ENCODE assay signal across 19 mouse cellular contexts in genomic region chr1:188430689-188431088, GRCm38 (mm10).
A peak's percentile ranks its signal among the peaks of the same experiment; 100 is the strongest.
DNase-seq lines count a peak whose midpoint lies in the region; ATAC-seq and TF ChIP-seq lines count a peak whose summit lies in the region.
"Had no signal": no experiment of that assay in that cellular context is flagged by ENCODE, and none has a peak within 500 bp of the region (broad histone marks: within the 10 kb centered on the region; RNA-seq: fewer than 3 reads in every experiment).

No protein-coding gene starts in this region.

- H3K4me2 ChIP-seq in heart, postnatal 0 days (ENCODE audit: low read depth, low read length), result no peak overlapping the region
- no peak overlapping the region for H3K4me2 ChIP-seq in lung, postnatal 0 days (replicated peaks; ENCODE audit: low read depth, low read length)
- H3K4me2 ChIP-seq in neural tube, embryonic 15.5 days, result no peak overlapping the region
- H3K4me2 ChIP-seq: embryonic facial prominence, embryonic 13.5 days; heart, embryonic 15.5 days; hindbrain, embryonic 14.5 days; liver, embryonic 12.5 days; stomach, embryonic 15.5 days had no signal

- H3K36me3 ChIP-seq in heart, postnatal 0 days (replicated peaks; ENCODE audit: control insufficient read depth, insufficient read depth, low read length), result no peaks in the 10 kb centered on the region
- H3K36me3 ChIP-seq in lung, postnatal 0 days (ENCODE audit: insufficient read depth, low read length), result no peaks in the 10 kb centered on the region
- no peaks in the 10 kb centered on the region for H3K36me3 ChIP-seq in neural tube, embryonic 15.5 days
- H3K36me3 ChIP-seq: embryonic facial prominence, embryonic 13.5 days; forebrain, embryonic 10.5 days; heart, embryonic 15.5 days; liver, embryonic 12.5 days; stomach, embryonic 15.5 days had no signal

- no peaks in the 10 kb centered on the region for H3K9me3 ChIP-seq in heart, postnatal 0 days (replicated peaks; ENCODE audit: control insufficient read depth, low read length)
- no peaks in the 10 kb centered on the region for H3K9me3 ChIP-seq in lung, postnatal 0 days (ENCODE audit: low read length)
- no peaks in the 10 kb centered on the region for H3K9me3 ChIP-seq in neural tube, embryonic 15.5 days (replicated peaks)
- H3K9me3 ChIP-seq: embryonic facial prominence, embryonic 13.5 days; forebrain, embryonic 10.5 days; heart, embryonic 15.5 days; liver, embryonic 12.5 days; megakaryocyte, embryonic 14.5 days; stomach, embryonic 15.5 days had no signal

- TF ChIP-seq EP300 in heart, postnatal 0 days (IDR thresholded peaks at IDR 0.05; ENCODE audit: low read depth), result no peak
- TF ChIP-seq EP300 in lung, postnatal 0 days (IDR thresholded peaks at IDR 0.05), result no peak

- H3K27ac ChIP-seq in heart, postnatal 0 days (ENCODE audit: low read depth), result no peak overlapping the region
- H3K27ac ChIP-seq in lung, postnatal 0 days (ENCODE audit: low read length), result no peak overlapping the region
- no peak overlapping the region for H3K27ac ChIP-seq in neural tube, embryonic 15.5 days (replicated peaks)
- H3K27ac ChIP-seq: embryonic facial prominence, embryonic 13.5 days; forebrain, embryonic 10.5 days; heart, embryonic 15.5 days; hindbrain, embryonic 14.5 days; liver, embryonic 12.5 days; stomach, embryonic 15.5 days had no signal

- no peak for ATAC-seq in heart, postnatal 0 days (ENCODE audit: insufficient read depth, low read depth)
- ATAC-seq in lung, postnatal 0 days, result no peak
- peak; percentile 79 for ATAC-seq in megakaryocyte-erythroid progenitor cell, adult 5-6 weeks (replicated peaks; ENCODE audit: low FRiP score, low TSS enrichment, poor library complexity, severe bottlenecking)
- ATAC-seq in neural tube, embryonic 15.5 days (ENCODE audit: low FRiP score), result no peak
- ATAC-seq: liver, embryonic 12.5 days had no signal

- H3K4me3 ChIP-seq in heart, postnatal 0 days (ENCODE audit: low read depth, low read length), result no peak overlapping the region
- H3K4me3 ChIP-seq in lung, postnatal 0 days (ENCODE audit: low read depth, low read length), result no peak overlapping the region
- no peak overlapping the region for H3K4me3 ChIP-seq in neural tube, embryonic 15.5 days (replicated peaks)
- H3K4me3 ChIP-seq: embryonic facial prominence, embryonic 13.5 days; forebrain, embryonic 10.5 days; heart, embryonic 15.5 days; liver, embryonic 12.5 days; megakaryocyte, embryonic 14.5 days; stomach, embryonic 15.5 days had no signal

- H3K4me1 ChIP-seq in heart, postnatal 0 days (ENCODE audit: control insufficient read depth, insufficient read depth), result no peaks in the 10 kb centered on the region; the same call in 1 of the 2 replicates
- no peaks in the 10 kb centered on the region for H3K4me1 ChIP-seq in lung, postnatal 0 days (ENCODE audit: insufficient read depth, low read depth, low read length)
- H3K4me1 ChIP-seq in neural tube, embryonic 15.5 days, result no peaks in the 10 kb centered on the region
- H3K4me1 ChIP-seq: embryonic facial prominence, embryonic 13.5 days; liver, embryonic 12.5 days; stomach, embryonic 15.5 days had no signal

- H3K9ac ChIP-seq in heart, postnatal 0 days (replicated peaks; ENCODE audit: low read depth, low read length), result no peak overlapping the region
- H3K9ac ChIP-seq in lung, postnatal 0 days (replicated peaks; ENCODE audit: low read depth), result no peak overlapping the region
- H3K9ac ChIP-seq in neural tube, embryonic 15.5 days (replicated peaks), result no peak overlapping the region
- H3K9ac ChIP-seq: embryonic facial prominence, embryonic 13.5 days; heart, embryonic 15.5 days; hindbrain, embryonic 14.5 days; liver, embryonic 12.5 days; stomach, embryonic 15.5 days had no signal

- WGBS in heart, postnatal 0 days, result 13% methylated on average over 3 of the region's 3 CpGs
- 27% methylated on average over 3 of the region's 3 CpGs for WGBS in lung, postnatal 0 days
- 69% methylated on average over 3 of the region's 3 CpGs for WGBS in neural tube, embryonic 15.5 days

- DNase-seq in heart, postnatal 0 days (ENCODE audit: low spot score), result peak; percentile 35
- no peak for DNase-seq in heart, adult 11 months
- DNase-seq in lung, postnatal 0 days (ENCODE audit: low spot score), result peak; percentile 47
- no peak for DNase-seq in lung, postnatal 25 days (ENCODE audit: low spot score)
- peak; percentile 37 for DNase-seq in adrenal gland, postnatal 10 days
- DNase-seq: gastrocnemius, postnatal 36 days; kidney, adult 11 months; kidney, postnatal 36 days; retina, postnatal 1 day; thymus, postnatal 4 days had no signal

- H3K27me3 ChIP-seq in heart, postnatal 0 days (ENCODE audit: control insufficient read depth, insufficient read depth, low read length), result no peaks in the 10 kb centered on the region
- no peaks in the 10 kb centered on the region for H3K27me3 ChIP-seq in lung, postnatal 0 days (replicated peaks; ENCODE audit: insufficient read depth, low read length)
- H3K27me3 ChIP-seq in neural tube, embryonic 15.5 days (replicated peaks), result no peaks in the 10 kb centered on the region
- H3K27me3 ChIP-seq: embryonic facial prominence, embryonic 13.5 days; heart, embryonic 15.5 days; liver, embryonic 12.5 days; megakaryocyte, embryonic 14.5 days; stomach, embryonic 15.5 days had no signal

- no peak for TF ChIP-seq CTCF in heart, postnatal 0 days (IDR thresholded peaks at IDR 0.05; ENCODE audit: low read depth)
- no peak for TF ChIP-seq CTCF in lung, postnatal 0 days (IDR thresholded peaks at IDR 0.05)

Comparison
In these comparisons a context has a peak if more than half of its experiments do, and no peak if none do; other contexts are left out.
1. DNase-seq: peak in heart, postnatal 0 days (single experiment), lung, postnatal 0 days (single experiment) and adrenal gland, postnatal 10 days (single experiment); none in heart, adult 11 months (single experiment) and lung, postnatal 25 days (single experiment).